Mouse (Mus musculus): ENCODE results near the gene Cyp3a13.
"Not testable (repeated sequence)": the region's sequence is repeated elsewhere in the genome, so short reads cannot be mapped to it uniquely, and the experiment has no call there.

Gene Cyp3a13

DNA sequence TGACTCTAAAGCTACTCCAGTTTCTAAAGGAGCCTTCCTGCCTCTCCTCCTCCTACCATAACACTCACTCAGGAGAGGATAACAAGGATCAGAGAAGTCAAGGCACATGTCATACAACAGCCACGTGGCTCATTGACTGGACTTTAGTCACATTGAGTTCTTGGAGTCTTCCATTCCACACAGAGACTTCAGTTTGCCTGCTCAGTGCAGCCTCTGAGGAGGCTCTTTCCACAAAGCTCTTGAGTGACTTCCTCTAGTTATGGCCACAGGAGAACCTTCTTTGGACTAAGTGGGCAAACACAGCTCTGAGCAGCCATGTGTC lies 49.1 kb downstream of the Cyp3a13 start:
- DNase-seq (ENCODE audit: low read depth, low spot score), result not testable (repeated sequence)

DNA sequence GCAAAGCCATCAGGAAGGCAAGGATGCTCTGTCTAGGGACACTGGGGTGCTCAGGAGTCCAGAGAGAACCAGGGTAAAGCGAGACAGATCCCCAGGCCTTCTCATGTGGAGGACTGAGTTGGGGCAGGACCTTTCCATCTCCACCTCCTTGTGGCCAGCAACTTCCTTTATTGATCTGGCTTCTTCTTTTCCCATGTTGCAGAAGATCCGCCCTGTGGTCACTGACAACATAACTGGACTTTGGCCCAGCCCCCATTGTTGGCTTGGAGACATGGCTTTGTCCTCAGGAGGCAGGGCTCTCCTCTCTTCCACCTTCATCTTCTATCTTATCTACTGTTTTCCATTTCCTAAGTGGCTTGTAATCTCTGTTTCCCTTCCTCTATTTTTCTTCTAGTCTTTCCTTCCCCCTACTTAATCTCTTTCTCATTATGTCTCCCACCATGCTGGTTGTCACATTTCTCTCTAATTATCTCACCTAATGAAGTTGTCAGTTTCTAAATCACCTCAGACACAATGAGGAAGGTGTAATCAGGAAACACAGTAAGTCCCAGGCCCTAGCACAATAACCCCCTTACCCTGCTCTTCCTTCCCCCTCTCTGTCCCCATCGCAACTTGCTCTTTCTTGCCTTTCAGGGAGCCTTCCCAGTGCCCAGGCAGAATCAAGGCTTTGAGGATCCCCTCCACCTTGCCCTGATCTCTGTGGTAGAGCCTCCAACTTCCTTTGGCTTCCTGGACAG lies 49.6 kb downstream of the Cyp3a13 start, which contains the start of gene Pilrb2:
TSS of gene Pilrb2 (minus strand) at position 172 of the 737 bp plus-strand sequence.
- DNase-seq (ENCODE audit: low read depth, low spot score), result not testable (repeated sequence)

DNA sequence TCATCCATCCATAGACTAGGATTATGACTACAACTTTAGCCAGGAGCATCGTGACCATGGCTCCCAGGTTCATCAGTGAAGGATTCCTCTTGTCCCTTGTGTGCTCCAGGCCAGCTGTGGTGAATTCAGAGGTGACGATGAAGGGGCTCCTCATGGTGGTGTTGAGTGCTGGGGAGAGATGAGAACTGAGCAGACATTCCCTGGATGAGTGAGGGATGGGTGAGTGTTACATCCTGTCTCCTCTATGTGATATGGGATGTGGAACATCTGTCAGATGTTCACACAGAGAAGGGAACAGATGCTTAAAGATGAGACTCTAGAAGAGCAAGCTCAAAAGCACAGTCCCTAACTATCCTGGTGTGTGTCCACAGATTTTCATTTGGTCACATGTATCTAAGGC lies 52.8 kb downstream of the Cyp3a13 start:
- not testable (repeated sequence) for DNase-seq (ENCODE audit: low read depth, low spot score)

DNA sequence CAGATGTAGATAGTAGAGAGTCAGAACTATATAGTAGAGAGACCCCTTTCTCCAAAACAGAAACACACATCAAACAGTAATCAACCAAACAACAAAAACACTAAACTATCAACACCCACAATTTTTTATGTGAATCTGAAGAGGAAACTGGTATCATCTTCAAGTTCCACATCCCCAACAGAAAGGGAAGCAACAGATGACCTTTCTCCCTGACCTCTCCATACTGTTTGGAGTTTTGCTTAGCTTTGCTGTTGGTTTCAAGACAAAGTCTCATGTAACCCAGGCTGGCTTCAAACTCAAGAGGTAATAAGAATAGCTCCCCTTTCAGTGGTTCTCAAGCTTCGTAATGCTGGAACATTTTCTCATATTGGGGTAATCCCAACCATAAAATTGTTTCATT lies 57.4 kb downstream of the Cyp3a13 start:
- DNase-seq (ENCODE audit: low read depth, low spot score), result not testable (repeated sequence)

DNA sequence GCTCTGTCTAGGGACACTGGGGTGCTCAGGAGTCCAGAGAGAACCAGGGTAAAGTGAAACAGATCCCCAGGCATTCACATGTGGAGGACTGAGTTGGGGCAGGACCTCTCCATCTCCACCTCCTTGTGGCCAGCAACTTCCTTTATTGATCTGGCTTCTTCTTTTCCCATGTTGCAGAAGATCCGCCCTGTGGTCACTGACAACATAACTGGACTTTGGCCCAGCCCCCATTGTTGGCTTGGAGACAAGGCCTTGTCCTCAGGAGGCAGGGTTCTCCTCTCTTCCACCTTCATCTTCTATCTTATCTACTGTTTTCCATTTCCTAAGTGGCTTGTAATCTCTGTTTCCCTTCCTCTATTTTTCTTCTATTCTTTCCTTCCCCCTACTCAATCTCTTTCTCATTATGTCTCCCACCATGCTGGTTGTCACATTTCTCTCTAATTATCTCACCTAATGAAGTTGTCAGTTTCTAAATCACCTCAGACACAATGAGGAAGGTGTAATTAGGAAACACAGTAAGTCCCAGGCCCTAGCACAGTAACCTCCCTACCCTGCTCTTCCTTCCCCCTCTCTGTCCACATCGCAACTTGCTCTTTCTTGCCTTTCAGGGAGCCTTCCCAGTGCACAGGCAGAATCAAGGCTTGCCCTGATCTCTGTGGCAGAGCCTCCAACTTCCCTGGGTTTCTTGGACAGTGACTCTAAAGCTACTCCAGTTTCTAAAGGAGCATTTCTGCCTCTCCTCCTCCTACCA lies 63.3 kb downstream of the Cyp3a13 start, which contains the start of gene Pilrb1:
TSS of gene Pilrb1 (minus strand) at position 147 of the 751 bp plus-strand sequence.
- not testable (repeated sequence) for DNase-seq (ENCODE audit: low read depth, low spot score)

DNA sequence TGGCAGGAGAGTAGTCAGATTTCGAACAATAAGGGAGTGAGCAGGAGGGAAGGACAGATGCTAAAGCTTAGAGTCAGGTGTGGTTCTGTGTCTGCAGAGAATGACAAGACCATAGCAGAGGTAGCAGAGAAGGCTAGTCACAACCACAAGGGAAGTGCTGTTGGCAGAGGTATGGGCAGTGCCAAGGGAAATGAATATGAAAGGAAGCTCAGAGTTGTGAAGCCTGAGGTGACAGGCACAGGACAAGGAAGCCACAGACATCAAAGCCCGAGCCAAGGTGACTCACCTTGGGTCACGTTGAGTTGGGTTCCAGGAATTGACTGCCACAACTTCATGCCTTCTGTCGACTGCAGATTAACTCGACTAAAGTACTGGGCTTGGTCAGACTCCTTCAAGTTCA lies 64.5 kb downstream of the Cyp3a13 start:
- DNase-seq (ENCODE audit: low read depth, low spot score), result not testable (repeated sequence)

DNA sequence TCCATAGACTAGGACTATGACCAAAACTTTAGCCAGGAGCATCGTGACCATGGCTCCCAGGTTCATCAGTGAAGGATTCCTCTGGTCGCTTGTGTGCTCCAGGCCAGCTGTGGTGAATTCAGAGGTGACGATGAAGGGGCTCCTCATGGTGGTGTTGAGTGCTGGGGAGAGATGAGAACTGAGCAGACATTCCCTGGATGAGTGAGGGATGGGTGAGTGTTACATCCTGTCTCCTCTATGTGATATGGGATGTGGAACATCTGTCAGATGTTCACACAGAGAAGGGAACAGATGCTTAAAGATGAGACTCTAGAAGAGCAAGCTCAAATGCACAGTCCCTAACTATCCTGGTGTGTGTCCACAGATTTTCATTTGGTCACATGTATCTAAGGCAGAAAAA lies 66.5 kb downstream of the Cyp3a13 start:
- not testable (repeated sequence) for DNase-seq (ENCODE audit: low read depth, low spot score)

DNA sequence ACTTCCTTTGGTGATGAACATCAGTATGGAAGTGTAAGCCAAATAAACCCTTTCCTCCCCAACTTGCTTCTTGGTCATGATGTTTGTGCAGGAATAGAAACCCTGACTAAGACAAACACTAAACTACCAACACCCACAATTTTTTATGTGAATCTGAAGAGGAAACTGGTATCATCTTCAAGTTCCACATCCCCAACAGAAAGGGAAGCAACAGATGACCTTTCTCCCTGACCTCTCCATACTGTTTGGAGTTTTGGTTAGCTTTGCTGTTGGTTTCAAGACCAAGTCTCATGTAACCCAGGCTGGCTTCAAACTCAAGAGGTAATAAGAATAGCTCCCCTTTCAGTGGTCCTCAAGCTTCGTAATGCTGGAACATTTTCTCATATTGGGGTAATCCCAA lies 71.1 kb downstream of the Cyp3a13 start:
- DNase-seq (ENCODE audit: low read depth, low spot score), result not testable (repeated sequence)

Data from A20 (cell line).